Mouse (Mus musculus) midbrain, embryonic 13.5 days (tissue): ENCODE results near the gene Mxra7. TPM values are rescaled to one million over a fixed set of nuclear protein-coding genes. Genes with fewer than 3 reads are reported as not detected.
"Not testable (repeated sequence)": the region's sequence is repeated elsewhere in the genome, so short reads cannot be mapped to it uniquely, and the experiment has no call there.

Experiments
- ATAC-seq: fragments of 200-750 bp; cut with Nextera tagmentation; 2 replicates; pipeline ENCODE4 v1.8.0; 2017; ENCODE audit warnings: mild to moderate bottlenecking, moderate TSS enrichment, moderate library complexity
- H3K27ac ChIP-seq: fragments of 300-500 bp; sonication (generic); 2 replicates; pipeline ENCODE4 v1.5.1; 2015; ENCODE audit warnings: inconsistent platforms, mild to moderate bottlenecking, moderate library complexity
- H3K27me3 ChIP-seq: fragments of 300-500 bp; sonication (generic); 2 replicates; pipeline ENCODE4 v1.6.1; 2015; ENCODE audit warnings: mild to moderate bottlenecking, inconsistent platforms
- H3K36me3 ChIP-seq: fragments of 300-500 bp; sonication (generic); 2 replicates; pipeline ENCODE4 v1.6.1; 2015; ENCODE audit warnings: mild to moderate bottlenecking, inconsistent platforms
- H3K4me1 ChIP-seq: fragments of 300-500 bp; sonication (generic); replicated peaks from 2 replicates; pipeline ENCODE4 v1.6.1; 2015; ENCODE audit warnings: inconsistent platforms
- H3K4me2 ChIP-seq: fragments of 300-500 bp; sonication (generic); replicated peaks from 2 replicates; pipeline ENCODE4 v1.6.1; 2015; ENCODE audit warnings: moderate library complexity, mild to moderate bottlenecking, inconsistent platforms
- H3K4me3 ChIP-seq: fragments of 300-500 bp; sonication (generic); replicated peaks from 2 replicates; pipeline ENCODE4 v1.5.1; 2015; ENCODE audit warnings: mild to moderate bottlenecking, inconsistent platforms
- H3K9ac ChIP-seq: fragments of 300-500 bp; sonication (generic); replicated peaks from 2 replicates; pipeline ENCODE4 v1.6.1; 2015; ENCODE audit warnings: mild to moderate bottlenecking, inconsistent platforms
- H3K9me3 ChIP-seq: fragments of 300-500 bp; sonication (generic); 2 replicates; pipeline ENCODE4 v1.6.1; 2016; ENCODE audit warnings: mild to moderate bottlenecking, inconsistent platforms
- WGBS: fragments of 180-500 bp; shearing (Covaris S2); methylation state at CpG from one replicate; pipeline ENCODE4 v1.1.7; 2015; 5-methylcytosine and 5-hydroxymethylcytosine counted together
- polyA plus RNA-seq: library from polyadenylated mRNA; unstranded; fragments of >200 nt; fragmentation: Nextera tagmentation; extraction: Ambion mirVana; gene quantifications from 2 replicates; pipeline ENCODE4 v1.2.1, GENCODE M21; 2015

Gene Mxra7
- polyA plus RNA-seq, 1 experiment from 2014 or later, result 40.4 TPM

GRCm38 (mm10) chr11:116842531-116843260 lies 14.8 kb upstream of the Mxra7 start:
- H3K4me2 ChIP-seq, result peak overlapping the region; percentile 90
- peak overlapping the region; percentile 94 for H3K9ac ChIP-seq
- peak overlapping the region; percentile 80 for H3K4me3 ChIP-seq
- H3K9me3 ChIP-seq, result no peaks in the 10 kb centered on the region
- H3K36me3 ChIP-seq, result peaks cover 37% of the 10 kb centered on the region
- WGBS, result under 1% methylated on average over 73 of the region's 73 CpGs
- H3K4me1 ChIP-seq, result peaks cover 67% of the 10 kb centered on the region
- H3K27ac ChIP-seq, result peak overlapping the region; percentile 98
- H3K27me3 ChIP-seq, result no peaks in the 10 kb centered on the region
- ATAC-seq, result peak; percentile 53; the same call in 1 of the 2 replicates

GRCm38 (mm10) chr11:116840748-116841147 lies 12.9 kb upstream of the Mxra7 start:
- H3K9me3 ChIP-seq, result no peaks in the 10 kb centered on the region

GRCm38 (mm10) chr11:116839601-116840000 lies 11.8 kb upstream of the Mxra7 start:
- H3K4me2 ChIP-seq, result peak overlapping the region; percentile 22
- WGBS, result 83% methylated on average over 7 of the region's 7 CpGs
- no peaks in the 10 kb centered on the region for H3K9me3 ChIP-seq
- no peak overlapping the region for H3K27ac ChIP-seq
- H3K36me3 ChIP-seq, result peaks cover 66% of the 10 kb centered on the region
- H3K9ac ChIP-seq, result peak overlapping the region; percentile 94; the same call in 1 of the 2 replicates
- H3K4me1 ChIP-seq, result peaks cover 47% of the 10 kb centered on the region
- ATAC-seq, result no peak
- no peaks in the 10 kb centered on the region for H3K27me3 ChIP-seq
- no peak overlapping the region for H3K4me3 ChIP-seq

More at GRCm38 (mm10) chr11:116840748-116841147, 12.9 kb upstream of the Mxra7 start:
- Histone ChIP-seq H3K4me1 (peaks cover 58% of the 10 kb centered on the region), H3K4me2 (peak overlapping the region; percentile 90), H3K36me3 (peaks cover 55% of the 10 kb centered on the region), H3K4me3 (peak overlapping the region; percentile 80), H3K9ac (peak overlapping the region; percentile 94), H3K27me3 (no peaks in the 10 kb centered on the region), H3K27ac (no peak overlapping the region)
- 86% methylated on average over 4 of the region's 4 CpGs for WGBS
- no peak for ATAC-seq

- Histone ChIP-seq H3K4me1 (peaks cover 40% of the 10 kb centered on the region), H3K9me3 (no peaks in the 10 kb centered on the region), H3K4me3 (no peak overlapping the region), H3K27ac (no peak overlapping the region), H3K9ac (peak overlapping the region; percentile 94; the same call in 1 of the 2 replicates), H3K36me3 (peaks cover 73% of the 10 kb centered on the region), H3K4me2 (no peak overlapping the region), H3K27me3 (no peaks in the 10 kb centered on the region)
- no peak for ATAC-seq
- 93% methylated on average over 14 of the region's 14 CpGs for WGBS
Observed at GRCm38 (mm10) chr11:116838936-116839335, 11.1 kb upstream of the Mxra7 start.

GRCm38 (mm10) chr11:116837441-116837840 lies 9.6 kb upstream of the Mxra7 start:
- 95% methylated on average over 10 of the region's 10 CpGs for WGBS
- H3K9ac ChIP-seq, result no peak overlapping the region
- no peak for ATAC-seq
- no peak overlapping the region for H3K27ac ChIP-seq
- H3K4me2 ChIP-seq, result no peak overlapping the region
- H3K9me3 ChIP-seq, result no peaks in the 10 kb centered on the region
- H3K36me3 ChIP-seq, result peaks cover 88% of the 10 kb centered on the region
- peaks cover 44% of the 10 kb centered on the region for H3K4me1 ChIP-seq
- no peak overlapping the region for H3K4me3 ChIP-seq
- H3K27me3 ChIP-seq, result no peaks in the 10 kb centered on the region

GRCm38 (mm10) chr11:116836283-116836682 lies 8.4 kb upstream of the Mxra7 start:
- Histone ChIP-seq H3K4me3 (no peak overlapping the region), H3K27ac (no peak overlapping the region), H3K4me2 (no peak overlapping the region), H3K9ac (no peak overlapping the region), H3K4me1 (peaks cover 36% of the 10 kb centered on the region), H3K9me3 (no peaks in the 10 kb centered on the region), H3K27me3 (no peaks in the 10 kb centered on the region), H3K36me3 (peaks cover 93% of the 10 kb centered on the region)
- 95% methylated on average over 4 of the region's 4 CpGs for WGBS
- no peak for ATAC-seq

GRCm38 (mm10) chr11:116834954-116835353 lies 7.1 kb upstream of the Mxra7 start:
- Histone ChIP-seq H3K9ac (no peak overlapping the region), H3K9me3 (no peaks in the 10 kb centered on the region), H3K27ac (no peak overlapping the region), H3K4me2 (no peak overlapping the region), H3K4me3 (no peak overlapping the region), H3K36me3 (peaks cover 83% of the 10 kb centered on the region), H3K27me3 (no peaks in the 10 kb centered on the region), H3K4me1 (peaks cover 23% of the 10 kb centered on the region)
- no peak for ATAC-seq
- 98% methylated on average over 1 of the region's 1 CpGs for WGBS

- H3K9me3 ChIP-seq, result no peaks in the 10 kb centered on the region
- ATAC-seq, result 0 out of 2 replicates have a peak, but pooled peaks have one; percentile 35
- peaks cover 20% of the 10 kb centered on the region for H3K4me1 ChIP-seq
- H3K27me3 ChIP-seq, result no peaks in the 10 kb centered on the region
- H3K4me2 ChIP-seq, result no peak overlapping the region
- H3K27ac ChIP-seq, result peak overlapping the region; percentile 65
- H3K36me3 ChIP-seq, result peaks cover 56% of the 10 kb centered on the region
- peak overlapping the region; percentile 28; the same call in 1 of the 2 replicates for H3K9ac ChIP-seq
- no peak overlapping the region for H3K4me3 ChIP-seq
- WGBS, result 26% methylated on average over 3 of the region's 4 CpGs
Observed at GRCm38 (mm10) chr11:116832172-116832685, 4.4 kb upstream of the Mxra7 start.

GRCm38 (mm10) chr11:116826550-116827504 lies 1.0 kb downstream of the Mxra7 start:
- ATAC-seq, result peak; percentile 28; the same call in 1 of the 2 replicates
- Histone ChIP-seq H3K4me3 (peak overlapping the region; percentile 69), H3K9ac (peak overlapping the region; percentile 85), H3K27me3 (no peaks in the 10 kb centered on the region), H3K4me1 (peaks cover 40% of the 10 kb centered on the region), H3K4me2 (peak overlapping the region; percentile 86), H3K27ac (peak overlapping the region; percentile 83), H3K36me3 (peaks cover 8% of the 10 kb centered on the region; the same call in 1 of the 2 replicates), H3K9me3 (no peaks in the 10 kb centered on the region)
- 11% methylated on average over 17 of the region's 17 CpGs for WGBS

- Histone ChIP-seq H3K4me1 (peaks cover 54% of the 10 kb centered on the region), H3K27ac (peak overlapping the region; percentile 70), H3K9me3 (no peaks in the 10 kb centered on the region), H3K9ac (0 out of 2 replicates have a peak overlapping the region, but pooled peaks have one; percentile 44), H3K27me3 (no peaks in the 10 kb centered on the region), H3K4me3 (peak overlapping the region; percentile 9), H3K36me3 (no peaks in the 10 kb centered on the region), H3K4me2 (peak overlapping the region; percentile 86)
- WGBS, result 35% methylated on average over 5 of the region's 5 CpGs
- ATAC-seq, result no peak
Observed at GRCm38 (mm10) chr11:116825230-116825629, 2.6 kb downstream of the Mxra7 start.

- WGBS, result 98% methylated on average over 10 of the region's 10 CpGs
- ATAC-seq, H3K27ac ChIP-seq, H3K4me2 ChIP-seq, H3K27me3 ChIP-seq, H3K4me3 ChIP-seq, H3K36me3 ChIP-seq, H3K9me3 ChIP-seq, H3K9ac ChIP-seq: not testable (repeated sequence)
- peaks cover 56% of the 10 kb centered on the region for H3K4me1 ChIP-seq
Observed at GRCm38 (mm10) chr11:116823885-116824284, 4.0 kb downstream of the Mxra7 start.
